Mouse (Mus musculus) naive thymus-derived CD4-positive, alpha-beta T cell, adult 5 months (primary cell): Measurements from ENCODE around the gene Efcab1. TPM values are rescaled to one million over a fixed set of nuclear protein-coding genes. Genes with fewer than 3 reads are reported as not detected.

ENCODE experiments used
- polyA plus RNA-seq: library from polyadenylated mRNA; unstranded; fragments of 100-300 nt; shearing (Covaris generic); gene quantifications from one replicate; pipeline ENCODE4 v1.2.1, GENCODE M21; 2017

The Efcab1 gene
- polyA plus RNA-seq: not detected

DNA sequence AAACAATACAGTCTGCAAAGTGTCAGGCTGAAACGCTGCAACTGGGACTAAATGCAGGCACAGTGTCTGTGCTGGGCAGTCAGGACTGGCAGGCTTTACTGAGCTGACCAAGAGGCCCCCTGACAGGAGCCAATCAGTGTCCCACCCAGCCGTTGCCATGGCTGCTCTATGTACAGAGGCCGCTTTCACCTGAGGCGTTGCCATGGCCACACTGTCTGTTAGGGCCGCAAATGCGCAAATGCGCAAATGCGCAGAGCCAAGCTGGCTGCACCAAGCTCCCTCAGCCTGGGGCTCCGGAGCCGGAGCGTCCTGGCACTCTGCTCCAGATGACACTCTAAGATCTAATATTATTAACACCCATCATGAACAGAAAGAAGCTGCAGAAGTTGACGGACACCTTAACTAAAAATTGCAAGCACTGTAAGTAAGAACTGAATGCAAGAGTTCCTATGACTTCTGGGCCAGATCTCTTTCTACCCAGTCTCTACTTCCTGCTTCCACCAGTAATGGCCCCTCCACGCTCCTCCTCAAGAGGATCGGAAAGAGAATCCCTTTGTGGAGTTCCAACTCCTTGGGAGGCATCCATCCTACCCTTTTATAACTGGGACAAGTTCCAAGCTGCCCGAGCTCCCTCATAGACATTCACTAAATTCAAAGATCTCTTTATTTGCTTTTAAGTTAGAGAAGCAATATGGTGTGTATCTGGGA is at the start of gene Efcab1:
Gene Efcab1, plus strand, starts transcription at position 214 of the 708 bp plus-strand sequence.

